Mouse (Mus musculus) kidney, embryonic 16.5 days (tissue): Measurements from ENCODE around the gene Uncx. TPM values are rescaled to one million over a fixed set of nuclear protein-coding genes. Genes with fewer than 3 reads are reported as not detected.
A peak's percentile ranks its signal among the peaks of the same experiment; 100 is the strongest.
"Not testable (repeated sequence)": the region's sequence is repeated elsewhere in the genome, so short reads cannot be mapped to it uniquely, and the experiment has no call there.

Source experiments
- ATAC-seq: fragments of 200-750 bp; cut with Nextera tagmentation; 2 replicates; pipeline ENCODE4 v1.8.0; 2017; ENCODE audit warnings: moderate TSS enrichment; ENCODE audit not compliant: low FRiP score, low TSS enrichment
- H3K27ac ChIP-seq: fragments of 300-500 bp; sonication (generic); 2 replicates; pipeline ENCODE4 v1.5.1; 2014; ENCODE audit warnings: low read length
- H3K27me3 ChIP-seq: fragments of 300-500 bp; sonication (generic); 2 replicates; pipeline ENCODE4 v1.6.1; 2014; ENCODE audit warnings: low read length, control low read depth, mixed read lengths; ENCODE audit not compliant: insufficient read depth
- H3K36me3 ChIP-seq: fragments of 300-500 bp; sonication (generic); 2 replicates; pipeline ENCODE4 v1.6.1; 2014; ENCODE audit warnings: low read length, control low read depth, mixed read lengths; ENCODE audit not compliant: insufficient read depth
- H3K4me1 ChIP-seq: fragments of 300-500 bp; sonication (generic); 2 replicates; pipeline ENCODE4 v1.6.1; 2014; ENCODE audit warnings: low read length, control low read depth, mixed read lengths; ENCODE audit not compliant: insufficient read depth
- H3K4me2 ChIP-seq: fragments of 300-500 bp; sonication (generic); replicated peaks from 2 replicates; pipeline ENCODE4 v1.6.1; 2014; ENCODE audit warnings: low read depth, low read length
- H3K4me3 ChIP-seq: fragments of 300-500 bp; sonication (generic); 2 replicates; pipeline ENCODE4 v1.5.1; 2014; ENCODE audit warnings: mild to moderate bottlenecking, low read length
- H3K9ac ChIP-seq: fragments of 300-500 bp; sonication (generic); replicated peaks from 2 replicates; pipeline ENCODE4 v1.6.1; 2014; ENCODE audit warnings: low read length
- H3K9me3 ChIP-seq: fragments of 300-500 bp; sonication (generic); 2 replicates; pipeline ENCODE4 v1.6.1; 2016; ENCODE audit warnings: low read length, control low read depth
- WGBS: fragments of 180-500 bp; shearing (Covaris S2); extraction: QIAGEN DNeasy Blood & Tissue Kit; methylation state at CpG from one replicate; pipeline ENCODE4 v1.1.7; 2014; 5-methylcytosine and 5-hydroxymethylcytosine counted together
- polyA plus RNA-seq: library from polyadenylated mRNA; unstranded; fragments of >200 nt; fragmentation: Nextera tagmentation; extraction: Ambion mirVana; gene quantifications from 2 replicates; pipeline ENCODE4 v1.2.1, GENCODE M21; 2015

Gene Uncx
- polyA plus RNA-seq, 1 experiment from 2014 or later, result 52.8 TPM

GRCm38 (mm10) chr5:139573606-139574311 lies 30.5 kb downstream of the Uncx start:
- 69% methylated on average over 7 of the region's 7 CpGs for WGBS
- Histone ChIP-seq H3K9ac (no peak overlapping the region), H3K4me3 (no peak overlapping the region), H3K27ac (no peak overlapping the region), H3K9me3 (peaks cover 9% of the 10 kb centered on the region), H3K4me1 (peaks cover 19% of the 10 kb centered on the region), H3K27me3 (peaks cover 3% of the 10 kb centered on the region; the same call in 1 of the 2 replicates), H3K36me3 (0 out of 2 replicates have a peak, but pooled peaks cover 4% of the 10 kb centered on the region), H3K4me2 (no peak overlapping the region)
- no peak for ATAC-seq

DNA sequence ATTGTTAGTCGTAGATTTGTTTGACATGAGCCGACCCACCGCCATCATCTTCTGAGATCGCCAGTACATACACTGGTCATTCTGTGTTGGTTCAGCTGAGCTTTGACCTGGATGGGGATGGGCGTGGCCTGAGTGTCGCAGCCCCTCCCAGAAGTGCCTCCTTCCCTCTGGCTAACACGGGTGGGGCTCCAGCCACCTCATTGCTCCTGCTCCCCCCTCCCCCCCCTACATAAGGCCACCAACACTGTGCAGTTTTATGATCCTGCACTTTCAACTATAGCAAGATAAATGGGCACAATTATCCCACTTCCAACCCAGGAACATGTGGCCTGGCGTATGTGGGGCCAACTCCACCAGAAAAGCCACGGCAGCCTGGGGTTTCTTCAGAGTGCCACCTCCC lies 31.8 kb downstream of the Uncx start:
- Histone ChIP-seq H3K4me3 (no peak overlapping the region), H3K4me2 (no peak overlapping the region), H3K4me1 (peaks cover 16% of the 10 kb centered on the region), H3K27ac (no peak overlapping the region), H3K36me3 (0 out of 2 replicates have a peak, but pooled peaks cover 4% of the 10 kb centered on the region), H3K9ac (no peak overlapping the region), H3K27me3 (peaks cover 6% of the 10 kb centered on the region), H3K9me3 (peaks cover 13% of the 10 kb centered on the region)
- 59% methylated on average over 9 of the region's 9 CpGs for WGBS
- ATAC-seq, result no peak

DNA sequence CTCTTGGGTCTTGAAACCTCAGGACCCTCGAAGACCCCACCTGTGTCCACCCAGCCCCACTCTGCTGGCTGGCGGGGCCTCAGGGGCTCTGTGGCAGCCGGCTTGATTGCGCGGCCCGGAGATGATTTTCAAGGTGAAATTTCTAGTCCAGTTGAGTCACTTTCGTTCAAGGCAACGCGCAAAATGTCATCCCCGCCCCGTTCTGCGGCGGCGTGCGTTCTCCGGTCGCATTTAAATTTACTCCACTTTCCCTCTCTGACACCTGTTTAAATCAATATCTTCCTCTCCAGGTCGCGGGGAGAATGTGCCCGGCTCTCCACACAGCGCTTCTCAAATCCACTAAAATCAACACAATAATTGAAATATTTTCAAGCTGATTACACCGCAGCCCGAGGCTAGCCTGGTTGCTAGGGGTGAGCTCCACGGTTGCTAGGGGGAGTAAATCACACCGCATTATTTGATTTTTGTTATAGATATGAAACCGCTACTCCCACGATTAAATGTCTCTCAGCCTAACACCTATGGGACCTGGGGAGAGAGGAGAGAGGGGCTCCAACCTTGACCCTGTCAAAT lies 37.0 kb downstream of the Uncx start:
- 0 out of 2 replicates have a peak overlapping the region, but pooled peaks have one; percentile 9 for H3K4me3 ChIP-seq
- H3K4me2 ChIP-seq, result peak overlapping the region; percentile 20
- no peak for ATAC-seq
- peaks cover 24% of the 10 kb centered on the region for H3K4me1 ChIP-seq
- H3K9me3 ChIP-seq, result peaks cover 13% of the 10 kb centered on the region
- 0 out of 2 replicates have a peak, but pooled peaks cover 4% of the 10 kb centered on the region for H3K36me3 ChIP-seq
- H3K27ac ChIP-seq, result no peak overlapping the region
- WGBS, result 22% methylated on average over 27 of the region's 27 CpGs
- H3K9ac ChIP-seq, result no peak overlapping the region
- peaks cover 56% of the 10 kb centered on the region for H3K27me3 ChIP-seq

DNA sequence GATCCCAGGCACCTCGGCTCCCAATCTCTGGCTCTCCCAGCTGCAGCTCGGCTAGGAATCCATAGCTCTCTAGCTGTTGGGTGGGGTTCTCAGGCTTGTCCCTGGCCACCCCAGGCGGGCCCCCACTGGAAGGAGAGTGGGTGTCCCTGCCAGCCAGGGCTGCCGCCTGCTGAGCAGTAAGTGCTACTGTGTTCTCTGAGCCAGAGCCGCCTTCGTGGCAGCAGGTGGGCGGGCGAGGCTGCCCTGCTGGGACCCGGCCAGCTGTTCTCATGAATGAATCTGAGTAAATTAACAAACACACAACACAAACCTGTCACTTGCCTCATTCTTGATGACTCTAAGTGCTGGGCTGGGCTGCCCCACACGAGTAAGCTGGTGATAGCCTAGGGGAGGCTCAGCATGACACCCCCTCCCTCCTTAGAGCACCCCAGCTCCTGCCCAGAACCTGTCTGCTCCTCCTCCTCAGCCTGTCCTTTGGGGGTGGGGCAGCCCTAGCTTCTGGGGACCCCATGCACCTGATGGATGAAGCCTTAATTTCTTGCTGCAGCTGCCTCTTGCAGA lies 38.1 kb downstream of the Uncx start:
- no peak overlapping the region for H3K4me3 ChIP-seq
- no peak overlapping the region for H3K27ac ChIP-seq
- WGBS, result 2% methylated on average over 10 of the region's 10 CpGs
- H3K36me3 ChIP-seq, result 0 out of 2 replicates have a peak, but pooled peaks cover 4% of the 10 kb centered on the region
- peaks cover 13% of the 10 kb centered on the region for H3K9me3 ChIP-seq
- peak; percentile 47 for ATAC-seq
- peaks cover 30% of the 10 kb centered on the region for H3K4me1 ChIP-seq
- H3K27me3 ChIP-seq, result peaks cover 68% of the 10 kb centered on the region
- peak overlapping the region; percentile 3; the same call in 1 of the 2 replicates for H3K9ac ChIP-seq
- no peak overlapping the region; the same call in 1 of the 2 replicates for H3K4me2 ChIP-seq

DNA sequence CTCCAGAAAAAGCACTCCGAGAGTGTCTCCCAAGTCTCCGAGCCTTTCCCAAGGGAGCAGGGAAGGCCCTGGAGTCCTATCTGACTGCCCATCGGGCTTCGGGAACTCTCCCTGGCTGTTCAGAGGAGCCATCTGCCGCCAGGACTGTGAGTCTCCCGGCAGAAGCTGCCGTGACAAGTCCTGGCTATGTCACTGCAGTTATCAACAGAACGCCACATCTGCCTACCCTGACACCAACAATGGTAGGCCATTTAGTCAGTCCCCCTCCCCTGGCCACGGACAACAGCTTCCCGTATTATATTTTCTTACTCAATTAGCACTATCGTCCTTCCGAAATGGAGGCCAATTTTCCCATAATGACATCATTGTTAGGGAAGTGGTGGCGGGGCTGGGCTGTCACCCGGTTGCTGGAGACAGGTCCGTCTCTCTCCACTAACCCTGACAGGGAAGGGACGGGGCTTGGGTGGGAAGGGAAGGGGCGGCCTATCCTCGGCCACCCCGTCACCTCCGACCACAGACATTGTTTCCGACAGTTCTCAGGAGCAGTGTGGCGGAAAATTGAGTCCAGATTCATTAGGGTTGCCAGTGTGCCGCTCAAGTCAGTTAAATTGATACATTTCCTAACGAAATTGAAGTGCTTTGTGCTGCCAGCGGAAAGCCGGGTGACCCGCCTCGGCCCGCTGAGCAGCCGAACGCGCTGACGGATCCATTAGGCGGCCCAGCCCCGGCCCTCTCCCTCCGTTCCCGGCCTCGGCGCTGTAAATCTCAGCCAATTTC lies 41.9 kb downstream of the Uncx start:
- Histone ChIP-seq H3K9me3 (no peaks in the 10 kb centered on the region), H3K4me2 (peak overlapping the region; percentile 44), H3K4me1 (peaks cover 28% of the 10 kb centered on the region), H3K27ac (peak overlapping the region; percentile 91), H3K36me3 (no peaks in the 10 kb centered on the region), H3K27me3 (peaks cover 65% of the 10 kb centered on the region), H3K9ac (peak overlapping the region; percentile 56), H3K4me3 (peak overlapping the region; percentile 23)
- WGBS, result 2% methylated on average over 39 of the region's 39 CpGs
- ATAC-seq, result peak; percentile 80

DNA sequence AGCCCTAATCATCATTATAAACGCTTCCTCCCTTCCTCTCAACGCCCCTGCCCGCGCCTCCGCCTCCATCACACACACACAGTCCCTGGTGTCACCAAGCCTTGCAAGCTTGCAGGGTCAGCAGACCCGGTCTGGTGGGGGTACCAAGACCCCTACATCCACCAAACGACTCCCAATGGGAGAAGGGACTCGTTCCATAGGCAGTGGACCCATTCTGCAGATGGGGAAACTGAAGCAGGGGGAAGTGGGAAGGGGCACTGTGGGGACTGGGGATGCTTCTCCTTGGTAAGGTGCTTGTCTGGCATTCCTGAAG lies 42.4 kb downstream of the Uncx start:
- WGBS, result 2% methylated on average over 8 of the region's 8 CpGs
- H3K27ac ChIP-seq, result peak overlapping the region; percentile 91
- H3K9ac ChIP-seq, result peak overlapping the region; percentile 42
- peak overlapping the region; percentile 23 for H3K4me3 ChIP-seq
- ATAC-seq, result no peak
- peaks cover 23% of the 10 kb centered on the region for H3K4me1 ChIP-seq
- no peaks in the 10 kb centered on the region for H3K36me3 ChIP-seq
- H3K27me3 ChIP-seq, result peaks cover 60% of the 10 kb centered on the region
- peak overlapping the region; percentile 44 for H3K4me2 ChIP-seq
- H3K9me3 ChIP-seq, result no peaks in the 10 kb centered on the region

GRCm38 (mm10) chr5:139587459-139587858 lies 44.2 kb downstream of the Uncx start:
- not testable (repeated sequence) for H3K4me3 ChIP-seq, H3K36me3 ChIP-seq, ATAC-seq, H3K9me3 ChIP-seq, H3K4me2 ChIP-seq, H3K27ac ChIP-seq, H3K9ac ChIP-seq
- 83% methylated on average over 4 of the region's 5 CpGs for WGBS
- peaks cover 44% of the 10 kb centered on the region for H3K27me3 ChIP-seq
- peaks cover 14% of the 10 kb centered on the region for H3K4me1 ChIP-seq

DNA sequence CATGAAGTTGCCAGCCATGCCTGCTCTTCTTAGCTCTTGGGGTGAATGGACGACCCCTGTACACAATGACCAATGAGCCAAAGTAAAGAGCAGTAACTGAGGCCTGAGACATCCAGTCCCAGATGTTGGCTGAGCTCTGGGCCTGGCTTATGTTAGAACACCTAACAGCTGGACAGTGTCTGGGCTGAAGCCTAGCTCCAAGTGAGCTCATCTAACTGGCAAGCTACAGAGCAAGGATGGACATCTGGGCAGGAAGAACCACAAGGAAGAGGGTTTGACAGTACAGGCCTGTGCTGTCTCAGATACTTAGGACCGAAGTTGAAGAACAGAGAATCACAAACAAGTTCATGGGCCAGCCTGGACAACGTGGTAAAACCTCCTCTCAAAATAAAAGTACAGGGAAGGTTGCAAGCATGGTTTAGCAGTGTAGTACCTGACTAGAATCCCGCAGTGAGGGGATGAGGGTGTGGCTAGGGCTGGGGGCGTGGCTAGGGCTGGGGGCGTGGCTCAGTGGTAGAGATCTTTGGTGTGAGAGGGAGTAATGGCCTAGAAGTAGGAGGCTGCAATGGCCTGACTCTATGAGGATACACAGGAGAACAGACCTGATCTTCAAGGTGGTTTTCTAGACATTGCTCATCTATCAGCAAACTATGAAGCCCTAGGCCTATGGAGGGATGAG lies 47.5 kb downstream of the Uncx start:
- Histone ChIP-seq H3K4me1 (peaks cover 14% of the 10 kb centered on the region), H3K27me3 (peaks cover 25% of the 10 kb centered on the region)
- not testable (repeated sequence) for ATAC-seq, H3K4me3 ChIP-seq, H3K4me2 ChIP-seq, H3K9me3 ChIP-seq, H3K9ac ChIP-seq, H3K36me3 ChIP-seq, H3K27ac ChIP-seq
- 38% methylated on average over 6 of the region's 6 CpGs for WGBS

- no peak overlapping the region for H3K27ac ChIP-seq
- peaks cover 20% of the 10 kb centered on the region for H3K27me3 ChIP-seq
- H3K9me3 ChIP-seq, result no peaks in the 10 kb centered on the region
- H3K4me1 ChIP-seq, result peaks cover 12% of the 10 kb centered on the region
- no peak overlapping the region for H3K4me2 ChIP-seq
- H3K36me3 ChIP-seq, result no peaks in the 10 kb centered on the region
- ATAC-seq, result no peak
- WGBS, result 65% methylated on average over 3 of the region's 3 CpGs
- H3K4me3 ChIP-seq, result no peak overlapping the region
- H3K9ac ChIP-seq, result no peak overlapping the region
These were observed 48.7 kb downstream of the Uncx start for GRCm38 (mm10) chr5:139592011-139592410.
